Mouse (Mus musculus) adrenal gland, postnatal 36 days (tissue): ENCODE measurements around the gene Pigt. TPM values are rescaled to one million over a fixed set of nuclear protein-coding genes. Genes with fewer than 3 reads are reported as not detected.

ENCODE experiments used
- DNase-seq, 2 experiments: peaks; one replicate each; pipeline ENCODE4 v3.0.0; 2021; ENCODE audit warnings: mixed read lengths in 1 of 2
- long read RNA-seq, 2 experiments: library from polyadenylated mRNA; stranded (forward); transcript quantifications; one replicate each; pipeline ENCODE4 v2.0.0; 2021; ENCODE audit warnings: borderline sequencing depth in 2 of 2
- total RNA-seq, 2 experiments: library from RNA; stranded (reverse); gene quantifications; 2 replicates each; pipeline ENCODE4 v1.2.3; 2021

Gene Pigt
- total RNA-seq, result 10 to 100 TPM; 74.0 to 98.3 TPM
- long read RNA-seq, experiment 1, partial matches to known transcripts, result 5 of 9 reads
- long read RNA-seq, experiment 1, other reads (novel, unspliced or antisense), result 1 of 9 reads
- long read RNA-seq, experiment 2, partial matches to known transcripts, result 0 of 2 reads
- long read RNA-seq, experiment 2, other reads (novel, unspliced or antisense), result 0 of 2 reads

- DNase-seq, result peak; percentile 92 to 93
These were observed at the start of gene Pigt for GRCm38 (mm10) chr2:164496847-164497690. Pigt (plus strand) TSS chr2:164497520.

DNA sequence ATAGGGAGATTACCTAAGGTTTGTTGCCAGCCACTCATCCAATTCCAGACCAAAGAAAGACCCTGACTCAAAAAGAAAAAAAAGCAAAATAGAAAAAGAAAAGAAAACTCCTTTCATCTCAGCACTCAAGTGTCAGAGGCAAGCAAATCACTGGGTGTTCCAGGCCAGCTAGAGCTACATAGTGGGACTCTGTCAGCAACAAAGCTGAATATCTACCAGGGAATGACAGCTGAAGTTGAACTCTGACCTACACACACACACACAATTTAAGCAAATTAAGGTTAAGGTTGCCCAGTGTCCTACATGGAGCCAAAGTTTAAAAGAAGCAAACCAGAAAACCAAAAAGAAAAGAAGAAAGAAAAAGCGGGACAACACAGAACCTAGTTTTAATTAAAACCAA is 49.2 kb upstream of the Pigt start:
- no peak for DNase-seq

DNA sequence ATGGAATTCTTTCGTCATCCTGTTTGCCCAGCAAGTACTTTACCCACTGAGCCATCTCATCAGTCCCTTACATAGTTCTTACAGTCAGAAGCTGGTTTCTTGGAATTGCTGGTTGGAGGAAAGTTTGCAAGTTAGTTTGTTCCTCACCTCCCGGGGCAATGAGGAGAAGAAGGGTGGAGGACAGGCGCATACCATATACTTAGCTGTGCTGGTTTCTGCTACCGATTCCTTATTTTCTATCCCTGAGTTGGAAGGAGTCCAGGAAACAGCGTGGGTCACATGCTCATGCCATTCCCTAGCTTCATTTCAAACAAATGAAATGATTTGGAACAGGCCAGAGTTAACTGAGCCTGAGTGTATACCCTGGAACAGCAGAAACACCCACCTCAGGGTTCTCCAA is 48.4 kb upstream of the Pigt start:
- no peak for DNase-seq

GRCm38 (mm10) chr2:164449341-164450042 is 47.8 kb upstream of the Pigt start:
- DNase-seq, result no peak

DNA sequence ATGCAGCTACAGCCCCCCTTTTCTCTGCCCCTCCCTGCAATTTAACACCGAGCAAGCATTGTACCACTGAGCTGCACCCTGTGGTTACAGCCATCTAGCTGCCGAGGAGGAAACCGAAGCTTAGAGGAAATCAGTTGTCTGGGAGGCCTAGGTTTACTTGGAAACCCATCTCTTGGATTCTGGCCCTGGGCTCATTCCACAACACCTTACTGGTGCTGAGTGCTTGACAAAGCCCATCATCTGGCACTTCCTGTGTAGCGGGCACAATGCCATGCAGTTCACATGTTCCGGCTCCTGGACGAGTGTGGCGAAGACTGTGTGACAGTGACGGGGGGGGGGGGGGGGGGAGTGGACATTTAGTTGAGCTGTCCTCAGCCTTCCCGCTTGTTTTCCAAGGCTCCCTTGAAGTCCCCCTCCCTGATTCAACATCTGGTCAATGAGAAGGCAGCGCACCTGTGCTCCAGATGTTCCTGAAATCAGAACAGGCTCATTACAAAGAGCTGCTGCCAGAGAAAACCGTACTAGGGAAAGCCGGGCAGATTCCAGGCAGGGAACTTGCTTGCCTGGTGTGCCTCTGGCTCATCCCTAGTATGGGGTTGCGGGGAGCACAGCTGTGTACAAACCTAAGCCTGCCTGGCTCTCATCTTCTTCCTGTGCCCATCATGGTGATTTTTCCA is 45.2 kb upstream of the Pigt start:
- DNase-seq, result no peak

DNA sequence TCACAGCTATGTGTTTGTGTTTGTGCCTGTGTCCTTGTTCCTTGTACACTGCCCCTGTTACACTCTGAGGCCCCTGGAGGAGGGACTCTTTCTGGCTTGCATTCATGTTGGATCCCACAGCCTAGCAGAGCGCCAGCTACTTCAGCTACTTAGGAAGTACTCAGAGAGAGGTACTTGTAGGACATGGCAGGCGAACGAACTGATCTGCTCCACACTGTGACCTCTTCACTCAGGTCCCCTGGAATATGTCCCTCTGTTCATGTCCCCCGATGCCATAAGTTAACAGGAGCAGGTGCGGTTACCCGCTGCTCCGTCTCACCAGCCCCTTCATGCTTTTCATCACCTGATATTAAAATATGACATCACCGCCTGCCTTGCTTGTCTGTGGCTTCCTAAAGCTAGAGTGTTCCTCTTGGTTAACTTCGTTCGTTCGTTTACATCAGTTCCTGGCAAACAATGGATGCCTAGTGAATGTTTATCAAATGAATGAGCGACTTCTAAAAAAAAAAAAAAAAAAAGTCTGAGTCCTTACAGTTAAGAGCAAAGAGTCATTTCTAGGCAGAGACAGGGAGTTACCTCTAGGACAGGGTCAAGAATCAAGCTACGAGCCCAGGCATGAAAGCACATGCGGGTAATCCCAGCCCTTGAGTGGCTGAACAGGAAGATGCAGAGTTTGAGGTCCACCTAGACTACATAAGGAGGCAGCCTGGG is 44.1 kb upstream of the Pigt start:
- DNase-seq, result no peak

DNA sequence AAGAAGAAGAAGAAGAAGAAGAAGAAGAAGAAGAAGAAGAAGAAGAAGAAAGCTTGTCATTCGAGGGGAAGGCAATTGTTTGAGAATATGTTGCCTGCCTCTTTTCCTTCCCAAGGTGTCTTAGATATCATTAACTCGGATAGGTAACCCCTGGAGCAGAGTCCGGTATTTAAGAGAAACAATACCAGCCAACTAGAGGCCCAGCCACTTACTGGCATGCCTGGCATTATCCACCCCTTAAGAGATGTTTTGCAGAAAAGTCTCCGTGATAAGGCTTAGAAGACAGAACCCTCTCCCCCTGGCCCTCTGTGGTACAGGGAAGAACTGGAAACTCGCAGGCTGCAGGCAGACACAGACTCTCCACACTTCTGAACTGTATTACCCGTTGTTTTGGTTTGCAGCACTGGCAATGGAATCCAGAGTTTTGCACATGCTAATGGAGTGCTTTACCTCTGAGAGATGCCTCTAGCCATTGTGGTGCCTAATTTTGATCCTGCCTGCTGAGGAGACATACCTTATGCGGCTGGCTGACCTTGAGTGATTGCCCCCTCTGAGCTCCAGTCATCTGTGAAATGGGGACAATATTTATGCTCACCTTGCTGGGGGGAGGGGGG is 43.3 kb upstream of the Pigt start:
- DNase-seq, result no peak

GRCm38 (mm10) chr2:164454846-164455245 is 42.5 kb upstream of the Pigt start:
- peak; percentile 73 to 77 for DNase-seq

- peak; percentile 57 to 63 for DNase-seq
These were observed 41.7 kb upstream of the Pigt start for GRCm38 (mm10) chr2:164455421-164456190.

DNA sequence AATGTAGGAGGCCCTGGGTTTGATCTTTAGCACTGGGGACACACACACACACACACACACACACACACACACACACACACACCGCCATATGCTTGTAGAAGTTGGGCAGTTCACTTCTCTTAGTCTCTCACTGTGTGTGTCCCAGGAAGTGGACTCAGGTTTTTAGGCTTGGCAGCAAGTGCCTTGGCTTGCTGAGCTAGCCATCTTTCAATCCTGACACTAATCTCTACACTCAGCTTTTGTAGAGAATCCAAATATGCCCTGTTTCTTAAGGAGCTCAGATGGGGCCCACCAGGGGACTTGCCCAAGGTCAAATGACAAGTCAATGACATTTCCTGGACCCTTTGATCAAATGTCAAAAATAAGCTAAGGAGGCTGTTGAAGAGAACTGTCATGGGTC is 40.9 kb upstream of the Pigt start:
- no peak for DNase-seq

GRCm38 (mm10) chr2:164456864-164457300 is 40.4 kb upstream of the Pigt start, which contains the start of gene Sys1:
Sys1 (plus strand) TSS chr2:164456964.
- peak in 1 of 2 experiments; percentile 24 for DNase-seq

- no peak for DNase-seq
These were observed 39.4 kb upstream of the Pigt start for GRCm38 (mm10) chr2:164457942-164458341.

DNA sequence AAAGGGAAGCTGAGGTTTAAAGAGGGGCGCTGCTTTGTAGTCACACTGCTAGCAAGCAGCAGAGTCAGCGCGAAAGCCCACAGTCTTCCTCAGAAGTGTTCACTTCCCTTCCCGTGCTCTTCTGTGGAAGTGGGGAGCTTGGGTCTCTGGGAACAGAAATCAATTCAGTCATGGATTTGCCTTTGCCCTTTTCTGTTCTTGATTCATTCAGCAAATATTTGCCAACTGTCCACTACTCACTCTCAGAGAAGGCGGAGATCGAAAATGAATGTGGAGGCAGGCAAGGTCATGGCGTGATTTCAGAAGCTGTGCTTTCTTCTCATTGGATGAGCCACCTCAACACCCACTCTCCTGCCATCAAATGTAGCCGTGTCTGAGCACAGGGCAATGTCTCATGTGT is 38.8 kb upstream of the Pigt start:
- DNase-seq, result peak; percentile 72 to 73

- DNase-seq, result peak; percentile 96 to 97
These were observed 36.4 kb upstream of the Pigt start, which contains the start of gene Gm20458 for GRCm38 (mm10) chr2:164460745-164461551. Gm20458 (plus strand) TSS chr2:164460967.

DNA sequence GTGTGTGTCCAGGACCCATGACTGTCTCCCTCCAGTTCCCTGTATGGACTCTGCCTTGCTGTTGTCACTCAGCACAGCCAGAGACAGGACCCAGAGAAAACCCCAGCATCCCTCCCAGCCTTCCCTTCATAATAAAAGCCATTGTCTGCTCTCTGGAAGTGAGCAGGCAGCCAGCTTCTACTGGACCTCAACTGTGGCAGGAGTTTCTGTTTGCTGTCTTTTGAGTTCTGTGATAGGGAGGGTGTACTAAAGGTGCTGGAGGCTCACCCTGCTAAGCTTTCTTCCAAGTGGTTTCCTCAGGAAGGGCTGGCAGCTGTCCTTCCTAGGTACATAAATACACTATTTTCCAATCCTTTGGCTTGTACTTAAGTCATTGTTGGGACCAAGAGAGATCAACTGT is 32.2 kb upstream of the Pigt start:
- DNase-seq, result no peak

DNA sequence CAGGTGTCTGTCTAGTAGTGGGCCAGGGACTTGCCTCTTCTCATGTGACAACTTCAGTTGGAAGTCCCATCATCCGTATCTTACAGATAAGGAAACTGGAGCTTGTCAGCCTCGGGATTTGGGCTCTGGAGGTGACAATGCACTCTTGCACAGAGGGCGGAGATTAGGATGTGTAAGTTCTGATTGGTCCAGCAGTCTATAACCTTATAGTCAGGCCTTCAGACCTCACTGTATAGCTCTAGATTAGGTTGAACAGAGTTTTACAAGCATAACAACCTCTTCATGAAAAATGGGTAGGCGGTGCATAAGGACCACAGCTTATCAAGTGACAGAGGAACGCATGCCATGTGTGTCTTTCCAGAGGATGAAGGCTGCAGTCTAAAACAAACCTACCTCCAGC is 30.5 kb upstream of the Pigt start:
- DNase-seq, result no peak

DNA sequence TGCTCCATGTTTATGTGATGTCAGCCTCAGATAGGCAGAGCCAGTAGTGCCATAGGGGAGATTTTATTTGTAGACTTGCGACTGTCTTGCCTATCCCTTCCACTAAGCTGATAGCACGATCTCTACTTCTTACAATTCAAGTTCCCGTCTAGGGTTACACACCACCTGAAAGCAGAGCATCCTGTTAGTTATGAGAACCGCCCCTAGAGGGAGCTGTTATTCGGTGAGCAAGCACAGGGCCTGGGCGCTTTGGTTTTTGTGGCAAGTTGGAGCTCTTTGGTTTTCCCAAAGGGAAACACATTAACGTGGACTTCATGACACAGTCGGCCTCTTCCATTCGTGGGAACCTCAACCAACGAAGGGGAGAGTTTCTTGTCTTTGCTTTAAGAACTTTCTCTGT is 27.1 kb upstream of the Pigt start:
- DNase-seq, result peak; percentile 57 to 77

DNA sequence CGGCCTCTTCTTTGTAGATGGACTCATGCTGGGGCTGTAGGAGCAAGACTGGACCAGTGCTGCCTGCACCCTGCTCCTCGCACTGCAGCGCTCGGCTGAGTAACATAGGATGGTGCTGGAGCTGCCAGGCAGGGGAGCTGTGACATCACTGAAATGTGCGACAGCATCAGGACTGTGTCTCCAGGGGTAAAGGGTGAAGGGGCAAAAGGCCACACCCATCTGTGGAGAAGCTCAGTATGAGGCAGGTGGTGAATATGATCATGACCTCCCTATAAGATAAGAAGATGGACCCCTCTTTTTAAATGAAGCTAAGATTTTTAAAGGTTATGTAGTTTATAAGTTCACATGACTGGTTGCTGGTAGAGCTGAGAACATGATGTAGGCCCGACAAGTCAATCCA is 23.7 kb upstream of the Pigt start, which contains the start of gene Trp53tg5:
Gene Trp53tg5, minus strand, starts transcription at position 101 of the 400 bp plus-strand sequence.
- no peak for DNase-seq

- peak; percentile 43 to 48 for DNase-seq
These were observed 11.6 kb upstream of the Pigt start, which contains the start of gene Dbndd2 for GRCm38 (mm10) chr2:164485681-164486257. Dbndd2 (plus strand) TSS chr2:164486106.
